Mouse (Mus musculus): ENCODE data around the gene Gm3685.
"Not testable (repeated sequence)": the region's sequence is repeated elsewhere in the genome, so short reads cannot be mapped to it uniquely, and the experiment has no call there.

Gm3685 gene

DNA sequence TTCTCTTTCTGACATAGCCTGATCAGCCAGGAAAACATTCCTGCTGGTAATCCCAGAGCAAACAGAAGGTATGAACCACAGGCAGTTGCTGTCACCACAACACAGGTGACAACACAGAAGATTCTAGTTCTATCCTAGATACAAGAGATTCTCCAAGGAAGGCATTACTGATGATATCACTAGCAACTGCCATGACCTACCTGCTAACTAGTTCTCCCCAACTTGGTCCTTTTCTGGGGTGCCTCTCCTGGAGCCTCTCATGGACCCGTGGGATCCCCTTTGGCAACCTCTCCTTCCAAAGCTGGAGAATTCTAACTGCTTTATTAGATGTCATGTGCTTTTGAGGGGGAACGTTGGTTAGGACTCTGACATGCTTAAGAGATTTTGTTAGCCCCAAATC, at the start of gene Gm3685:
Gm3685 (minus strand) TSS at position 101 of the 400 bp plus-strand sequence.
- DNase-seq (ENCODE audit: low spot score), result not testable (repeated sequence)

GRCm38 (mm10) chr14:7026781-7027749, 17.7 kb downstream of the Gm3685 start, which contains the start of gene Gm10406:
TSS of gene Gm10406 (minus strand) at chr14:7027449.
- DNase-seq (ENCODE audit: low spot score), result peak; percentile 12

- DNase-seq (ENCODE audit: low spot score), result not testable (repeated sequence)
Measured at GRCm38 (mm10) chr14:7026274-7026673, 18.5 kb downstream of the Gm3685 start.

Measured in ovary, postnatal 14 days (tissue).